Mouse (Mus musculus): ENCODE measurements around the gene Slc39a2. TPM values are rescaled to one million over a fixed set of nuclear protein-coding genes. Genes with fewer than 3 reads are reported as not detected.

Slc39a2 gene
- polyA plus RNA-seq, 1 experiment from 2014 or later: 0.62 TPM

Other genes starting within 250 kb of the Slc39a2 start
- not detected in 2 replicates for gene Gm17079, start 197.4 kb upstream of the Slc39a2 start, polyA plus RNA-seq (2016; fragmentation: Nextera tagmentation; extraction: Ambion mirVana)
- not detected in 2 replicates for gene Gm5800, start 175.7 kb upstream of the Slc39a2 start, polyA plus RNA-seq (2016; fragmentation: Nextera tagmentation; extraction: Ambion mirVana)
- gene Ang4, start 119.3 kb upstream of the Slc39a2 start, polyA plus RNA-seq (2016; fragmentation: Nextera tagmentation; extraction: Ambion mirVana): not detected in 2 replicates
- not detected in 2 replicates for gene AY358078, start 92.8 kb upstream of the Slc39a2 start, polyA plus RNA-seq (2016; fragmentation: Nextera tagmentation; extraction: Ambion mirVana)
- gene Ear6, start 39.2 kb upstream of the Slc39a2 start, polyA plus RNA-seq (2016; fragmentation: Nextera tagmentation; extraction: Ambion mirVana): not detected in 2 replicates
- 52.4 and 53.0 TPM in 2 replicates for gene Mettl17, start 8.0 kb upstream of the Slc39a2 start, polyA plus RNA-seq (2016; fragmentation: Nextera tagmentation; extraction: Ambion mirVana)
- 15.4 and 16.6 TPM in 2 replicates for gene Ndrg2, start 21.3 kb downstream of the Slc39a2 start, polyA plus RNA-seq (2016; fragmentation: Nextera tagmentation; extraction: Ambion mirVana)
- not detected in 2 replicates for gene Tppp2, start 25.5 kb downstream of the Slc39a2 start, polyA plus RNA-seq (2016; fragmentation: Nextera tagmentation; extraction: Ambion mirVana)
- not detected in 2 replicates for gene Rnase13, start 29.9 kb downstream of the Slc39a2 start, polyA plus RNA-seq (2016; fragmentation: Nextera tagmentation; extraction: Ambion mirVana)
- gene Arhgef40, start 91.8 kb downstream of the Slc39a2 start, polyA plus RNA-seq (2016; fragmentation: Nextera tagmentation; extraction: Ambion mirVana): 151 and 163 TPM in 2 replicates
- 0.65 and 0.72 TPM in 2 replicates for gene Tmem253, start 122.8 kb downstream of the Slc39a2 start, polyA plus RNA-seq (2016; fragmentation: Nextera tagmentation; extraction: Ambion mirVana)
- 57.5 and 63.2 TPM in 2 replicates for gene Zfp219, start 127.8 kb downstream of the Slc39a2 start, polyA plus RNA-seq (2016; fragmentation: Nextera tagmentation; extraction: Ambion mirVana)
- gene Olfr221, start 149.6 kb downstream of the Slc39a2 start, polyA plus RNA-seq (2016; fragmentation: Nextera tagmentation; extraction: Ambion mirVana): not detected in 2 replicates
- gene Hnrnpc, start 211.1 kb downstream of the Slc39a2 start, polyA plus RNA-seq (2016; fragmentation: Nextera tagmentation; extraction: Ambion mirVana): 893 and 906 TPM in 2 replicates
- gene Rpgrip1, start 217.8 kb downstream of the Slc39a2 start, polyA plus RNA-seq (2016; fragmentation: Nextera tagmentation; extraction: Ambion mirVana): 129 and 133 TPM in 2 replicates

Measured in embryonic facial prominence, embryonic 10.5 days (tissue).